Mouse (Mus musculus) embryonic facial prominence, embryonic 14.5 days (tissue): ENCODE measurements around the gene Vps8. TPM values are rescaled to one million over a fixed set of nuclear protein-coding genes. Genes with fewer than 3 reads are reported as not detected.

Experiments
- ATAC-seq: fragments of 200-750 bp; cut with Nextera tagmentation; 2 replicates; pipeline ENCODE4 v1.8.0; 2017; ENCODE audit warnings: low read depth, moderate number of reproducible peaks, moderate TSS enrichment
- DNase-seq: peaks from one replicate; pipeline ENCODE4 v3.0.0-alpha.2; 2015; ENCODE audit warnings: low spot score
- H3K27ac ChIP-seq: fragments of 300-500 bp; sonication (generic); replicated peaks from 2 replicates; pipeline ENCODE4 v1.5.1; 2014; ENCODE audit warnings: low read depth, mild to moderate bottlenecking, low read length, moderate library complexity
- H3K27me3 ChIP-seq: fragments of 300-500 bp; sonication (generic); replicated peaks from 2 replicates; pipeline ENCODE4 v1.6.1; 2014; ENCODE audit warnings: low read length; ENCODE audit not compliant: control insufficient read depth, insufficient read depth
- H3K36me3 ChIP-seq: fragments of 300-500 bp; sonication (generic); 2 replicates; pipeline ENCODE4 v1.6.1; 2014; ENCODE audit warnings: low read length, mixed read lengths; ENCODE audit not compliant: control insufficient read depth, insufficient read depth
- H3K4me1 ChIP-seq: fragments of 300-500 bp; sonication (generic); 2 replicates; pipeline ENCODE4 v1.6.1; 2014; ENCODE audit warnings: antibody characterized with exemption, low read length; ENCODE audit not compliant: control insufficient read depth, insufficient read depth
- H3K4me2 ChIP-seq: fragments of 300-500 bp; sonication (generic); 2 replicates; pipeline ENCODE4 v1.6.1; 2014; ENCODE audit warnings: low read depth, mild to moderate bottlenecking, low read length, moderate library complexity, mixed read lengths
- H3K4me3 ChIP-seq: fragments of 300-500 bp; sonication (generic); 2 replicates; pipeline ENCODE4 v1.5.1; 2014; ENCODE audit warnings: low read depth, mild to moderate bottlenecking, low read length
- H3K9ac ChIP-seq: fragments of 300-500 bp; sonication (generic); 2 replicates; pipeline ENCODE4 v1.6.1; 2014; ENCODE audit warnings: low read depth, mild to moderate bottlenecking, low read length, moderate library complexity, mixed read lengths
- H3K9me3 ChIP-seq: fragments of 300-500 bp; sonication (generic); 2 replicates; pipeline ENCODE4 v1.6.1; 2016; ENCODE audit warnings: low read length; ENCODE audit not compliant: control insufficient read depth
- WGBS: fragments of 180-500 bp; shearing (Covaris S2); extraction: QIAGEN DNeasy Blood & Tissue Kit; methylation state at CpG from one replicate; pipeline ENCODE4 v1.1.7; 2014; 5-methylcytosine and 5-hydroxymethylcytosine counted together
- polyA plus RNA-seq: library from polyadenylated mRNA; unstranded; fragments of >200 nt; fragmentation: Nextera tagmentation; extraction: Ambion mirVana; gene quantifications from 2 replicates; pipeline ENCODE4 v1.2.1, GENCODE M21; 2014

Vps8 gene
- polyA plus RNA-seq, 1 experiment from 2014 or later: 18.0 TPM

- Histone ChIP-seq H3K27ac (no peak overlapping the region), H3K9ac (no peak overlapping the region), H3K27me3 (no peaks in the 10 kb centered on the region), H3K4me2 (no peak overlapping the region), H3K9me3 (no peaks in the 10 kb centered on the region), H3K4me3 (no peak overlapping the region), H3K4me1 (no peaks in the 10 kb centered on the region), H3K36me3 (no peaks in the 10 kb centered on the region)
- DNase-seq: peak; percentile 88
- WGBS: 16% methylated on average over 8 of the region's 8 CpGs
- ATAC-seq: peak; percentile 57
Measured at GRCm38 (mm10) chr16:21412593-21413047, 10.3 kb upstream of the Vps8 start.

DNA sequence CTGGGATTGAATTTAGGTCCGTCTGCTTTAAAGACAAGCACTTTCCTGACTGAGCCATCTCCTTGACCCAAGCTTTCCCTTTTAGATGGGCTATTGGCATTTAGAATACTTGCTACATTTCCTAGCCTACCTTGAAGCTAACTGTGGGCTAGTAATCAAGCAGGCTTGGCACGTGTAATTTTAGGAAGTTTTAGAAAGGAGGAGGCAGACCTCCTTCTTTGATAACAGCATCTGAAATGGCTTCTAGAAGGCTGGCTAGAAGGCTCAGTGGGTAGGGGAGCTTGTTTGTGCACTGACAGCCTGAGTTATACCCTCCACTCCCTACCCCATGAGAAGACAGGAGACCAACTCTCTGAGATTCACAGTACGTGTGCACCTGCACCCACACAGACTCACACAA, 9.1 kb upstream of the Vps8 start:
- no peak for DNase-seq
- ATAC-seq: no peak
- Histone ChIP-seq H3K27me3 (no peaks in the 10 kb centered on the region), H3K4me3 (no peak overlapping the region), H3K9ac (no peak overlapping the region), H3K4me1 (no peaks in the 10 kb centered on the region), H3K4me2 (no peak overlapping the region), H3K9me3 (no peaks in the 10 kb centered on the region), H3K27ac (no peak overlapping the region), H3K36me3 (no peaks in the 10 kb centered on the region)
- WGBS: 77% methylated on average over 3 of the region's 3 CpGs

DNA sequence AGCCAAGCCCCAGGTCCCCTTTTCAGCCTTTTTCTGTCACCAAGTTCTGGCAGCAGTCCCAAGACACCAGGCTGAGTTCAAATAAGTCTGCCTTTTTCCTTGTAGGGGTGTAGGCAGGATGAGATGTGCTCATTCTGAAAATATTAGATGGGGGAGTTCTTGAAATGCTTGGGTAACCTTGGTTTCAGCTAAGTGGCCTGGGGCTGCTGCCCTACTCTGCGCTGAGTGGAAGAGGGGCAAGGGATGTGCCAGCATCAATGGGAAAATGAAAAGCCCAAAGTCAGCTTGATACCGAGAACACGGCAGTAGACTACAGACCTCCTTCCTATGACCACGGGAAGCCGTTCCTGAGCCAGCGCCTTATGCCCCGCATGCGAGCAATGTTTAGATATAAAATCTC, 7.8 kb upstream of the Vps8 start:
- Histone ChIP-seq H3K9ac (no peak overlapping the region), H3K27ac (no peak overlapping the region), H3K4me1 (no peaks in the 10 kb centered on the region), H3K4me3 (no peak overlapping the region), H3K27me3 (no peaks in the 10 kb centered on the region), H3K4me2 (no peak overlapping the region), H3K36me3 (no peaks in the 10 kb centered on the region), H3K9me3 (no peaks in the 10 kb centered on the region)
- no peak for DNase-seq
- no peak for ATAC-seq
- 95% methylated on average over 8 of the region's 8 CpGs for WGBS

DNA sequence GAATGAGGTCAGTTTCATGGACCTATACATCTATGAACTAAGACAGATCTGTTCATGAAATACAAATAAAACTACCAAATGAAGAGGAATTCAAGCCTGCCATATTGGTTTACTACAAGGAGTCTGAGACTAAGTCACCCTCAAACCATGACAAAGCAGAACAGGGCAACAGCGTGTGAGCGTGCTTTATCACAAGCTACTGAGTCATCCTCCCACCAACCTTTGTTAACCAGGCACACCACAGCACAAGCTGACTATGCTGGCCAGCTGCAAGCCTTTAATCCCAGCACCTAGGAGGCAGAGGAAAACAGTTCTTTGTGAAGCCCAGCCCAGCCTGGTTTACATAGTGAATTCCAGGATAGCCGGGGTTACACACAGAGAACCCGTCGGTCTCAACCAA, 4.9 kb upstream of the Vps8 start:
- no peak overlapping the region for H3K9ac ChIP-seq
- no peak overlapping the region for H3K27ac ChIP-seq
- no peak overlapping the region for H3K4me3 ChIP-seq
- no peaks in the 10 kb centered on the region for H3K9me3 ChIP-seq
- H3K4me1 ChIP-seq: no peaks in the 10 kb centered on the region
- 41% methylated on average over 5 of the region's 5 CpGs for WGBS
- ATAC-seq (no peak), DNase-seq (no peak)
- no peak overlapping the region for H3K4me2 ChIP-seq
- no peaks in the 10 kb centered on the region for H3K27me3 ChIP-seq
- no peaks in the 10 kb centered on the region for H3K36me3 ChIP-seq

DNA sequence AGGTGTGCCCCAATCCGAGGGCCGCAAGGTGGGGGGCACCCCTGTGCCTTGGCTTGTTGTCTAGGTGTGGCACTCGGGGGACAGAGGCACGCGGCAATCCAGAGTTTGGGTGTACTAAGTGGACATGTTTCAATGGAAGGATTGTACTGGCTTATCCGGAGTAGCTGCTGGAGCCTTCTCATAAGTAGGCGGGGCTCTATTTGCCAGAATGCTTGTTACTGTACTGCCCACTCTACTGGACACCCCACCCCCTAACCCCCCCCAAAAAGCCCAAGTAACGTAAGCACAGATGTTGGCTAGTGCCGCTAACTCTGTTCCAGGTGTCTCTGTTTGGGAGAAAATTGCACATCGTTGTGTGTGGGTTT, 610 bp downstream of the Vps8 start:
- 2% methylated on average over 6 of the region's 10 CpGs for WGBS
- H3K9me3 ChIP-seq: no peaks in the 10 kb centered on the region
- ATAC-seq (peak; percentile 83), DNase-seq (peak; percentile 88)
- peaks cover 6% of the 10 kb centered on the region; the same call in 1 of the 2 replicates for H3K4me1 ChIP-seq
- peak overlapping the region; percentile 91 for H3K4me3 ChIP-seq
- peak overlapping the region; percentile 89 for H3K9ac ChIP-seq
- H3K4me2 ChIP-seq: peak overlapping the region; percentile 90
- no peaks in the 10 kb centered on the region for H3K36me3 ChIP-seq
- H3K27ac ChIP-seq: peak overlapping the region; percentile 93
- H3K27me3 ChIP-seq: no peaks in the 10 kb centered on the region

DNA sequence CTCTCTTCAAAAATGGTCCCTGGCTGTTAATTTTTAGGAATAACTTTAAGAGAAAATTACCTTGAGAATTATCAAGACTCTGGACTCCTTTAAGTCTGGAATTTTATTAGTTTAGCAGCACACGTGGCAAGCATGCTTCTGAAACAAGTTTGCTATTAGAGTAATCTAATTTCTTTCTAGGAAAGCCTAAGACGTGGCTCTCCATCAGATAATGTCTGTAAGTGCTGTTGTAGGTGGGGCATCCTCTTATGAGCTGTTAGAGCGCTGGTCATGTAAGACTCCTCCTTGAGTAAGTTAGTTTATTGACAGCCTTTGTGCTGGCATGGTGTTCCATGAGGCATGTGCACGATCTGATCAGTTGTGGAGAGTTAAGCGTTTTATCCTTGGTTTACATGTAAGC, 5.2 kb downstream of the Vps8 start:
- Histone ChIP-seq H3K9ac (no peak overlapping the region), H3K4me2 (no peak overlapping the region), H3K36me3 (no peaks in the 10 kb centered on the region), H3K4me1 (peaks cover 6% of the 10 kb centered on the region; the same call in 1 of the 2 replicates), H3K4me3 (no peak overlapping the region), H3K27ac (no peak overlapping the region), H3K9me3 (0 out of 2 replicates have a peak, but pooled peaks cover 3% of the 10 kb centered on the region), H3K27me3 (no peaks in the 10 kb centered on the region)
- no peak for ATAC-seq
- no peak for DNase-seq
- 65% methylated on average over 5 of the region's 5 CpGs for WGBS

DNA sequence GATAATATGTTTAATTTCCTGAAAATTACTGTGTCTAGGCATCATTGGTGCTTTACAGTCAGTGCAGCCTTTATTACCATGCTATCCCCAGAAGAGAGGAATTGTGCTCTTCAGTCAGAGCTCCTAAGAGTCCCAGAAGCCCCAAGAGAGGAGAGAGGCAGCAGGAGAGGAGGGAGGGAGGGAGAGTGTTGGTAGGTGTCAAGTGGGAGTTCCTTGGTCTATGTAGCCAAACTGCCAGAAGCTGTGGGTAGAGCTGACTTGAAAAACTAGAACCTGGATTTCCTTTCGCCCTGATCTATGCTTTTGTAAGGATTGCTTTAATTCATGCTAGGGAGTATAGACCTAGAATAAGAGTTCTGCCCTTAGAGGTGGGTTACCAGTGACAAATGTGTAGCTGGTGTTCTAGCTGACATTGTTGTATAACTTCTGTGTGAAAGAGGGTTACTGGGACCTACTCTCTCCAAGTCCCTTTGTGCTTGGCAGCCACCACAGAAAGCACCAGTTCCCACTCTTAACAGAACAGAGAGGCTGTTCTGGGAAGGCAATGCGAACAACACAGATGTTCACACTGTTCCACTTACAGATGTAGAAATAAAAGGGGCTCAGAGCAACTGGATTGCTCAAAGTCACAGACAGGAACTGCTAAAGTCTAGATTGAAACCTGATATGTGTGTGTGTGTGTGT, 7.6 kb downstream of the Vps8 start:
- DNase-seq: no peak
- H3K27me3 ChIP-seq: no peaks in the 10 kb centered on the region
- H3K4me2 ChIP-seq: no peak overlapping the region
- H3K4me3 ChIP-seq: no peak overlapping the region
- ATAC-seq: no peak
- WGBS: 90% methylated on average over 2 of the region's 2 CpGs
- no peaks in the 10 kb centered on the region for H3K4me1 ChIP-seq
- no peak overlapping the region for H3K9ac ChIP-seq
- H3K36me3 ChIP-seq: no peaks in the 10 kb centered on the region
- no peak overlapping the region for H3K27ac ChIP-seq
- H3K9me3 ChIP-seq: 0 out of 2 replicates have a peak, but pooled peaks cover 3% of the 10 kb centered on the region

DNA sequence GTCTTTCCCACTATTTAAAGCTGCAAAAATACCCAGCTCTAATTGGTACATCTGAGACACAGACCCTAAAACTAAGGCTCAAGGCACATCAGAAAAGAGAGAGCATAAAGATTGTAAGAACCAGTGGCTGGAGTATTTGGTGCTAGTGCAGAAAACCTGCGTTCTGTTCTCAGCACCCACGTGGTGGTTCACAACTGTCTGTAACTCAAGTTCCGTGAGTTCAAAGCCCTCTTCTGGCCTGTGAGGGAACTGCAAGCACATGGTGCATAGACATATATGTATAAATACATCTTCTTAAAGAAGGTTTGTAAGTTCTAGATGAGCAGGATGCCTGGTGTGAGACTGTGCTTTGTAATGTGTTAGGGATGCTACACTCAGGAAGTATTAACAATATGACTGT, 8.7 kb downstream of the Vps8 start:
- Histone ChIP-seq H3K36me3 (no peaks in the 10 kb centered on the region), H3K4me3 (no peak overlapping the region), H3K27me3 (no peaks in the 10 kb centered on the region), H3K4me2 (no peak overlapping the region), H3K9me3 (0 out of 2 replicates have a peak, but pooled peaks cover 3% of the 10 kb centered on the region), H3K9ac (no peak overlapping the region), H3K27ac (no peak overlapping the region), H3K4me1 (no peaks in the 10 kb centered on the region)
- ATAC-seq (no peak), DNase-seq (no peak)
- WGBS: 86% methylated on average over 3 of the region's 3 CpGs

- Histone ChIP-seq H3K27me3 (no peaks in the 10 kb centered on the region), H3K4me2 (no peak overlapping the region), H3K27ac (no peak overlapping the region), H3K9ac (no peak overlapping the region), H3K4me1 (no peaks in the 10 kb centered on the region), H3K36me3 (no peaks in the 10 kb centered on the region; the same call in 1 of the 2 replicates), H3K9me3 (0 out of 2 replicates have a peak, but pooled peaks cover 3% of the 10 kb centered on the region), H3K4me3 (no peak overlapping the region)
- 42% methylated on average over 3 of the region's 3 CpGs for WGBS
- ATAC-seq (no peak), DNase-seq (no peak)
Measured at GRCm38 (mm10) chr16:21433543-21433942, 10.6 kb downstream of the Vps8 start.
